Mouse (Mus musculus) MEL (cell line): ENCODE results near the gene Fam53b. TPM values are rescaled to one million over a fixed set of nuclear protein-coding genes. Genes with fewer than 3 reads are reported as not detected.

Experiments used
- DNase-seq: peaks from one replicate; pipeline ENCODE4 v3.0.0; 2011; ENCODE audit warnings: low read depth, low spot score
- H3K27ac ChIP-seq: 2 replicates; pipeline ENCODE4 v1.5.1; 2012; ENCODE audit warnings: low read depth, mild to moderate bottlenecking, control low read depth, low read length, moderate library complexity; ENCODE audit not compliant: control insufficient read depth
- H3K27me3 ChIP-seq, 2 experiments: fragments of 150-350 bp in 1 of 2; sonication (generic) in 1 of 2; 2 replicates each; pipeline ENCODE4 v1.6.1; 2012; ENCODE audit warnings: low read length in 2 of 2, mild to moderate bottlenecking in 2 of 2, improper control_type of control experiment in 1 of 2, moderate library complexity in 1 of 2; ENCODE audit not compliant: insufficient read depth in 2 of 2, control insufficient read depth in 1 of 2
- H3K36me3 ChIP-seq, 2 experiments: 2 replicates each; pipeline ENCODE4 v1.6.1; 2012 to 2014; ENCODE audit warnings: low read length in 2 of 2, improper control_type of control experiment in 1 of 2, inconsistent platforms in 1 of 2, mild to moderate bottlenecking in 1 of 2; ENCODE audit not compliant: insufficient read depth in 2 of 2, control insufficient read depth in 1 of 2
- H3K4me1 ChIP-seq, 2 experiments: fragments of 150-350 bp in 1 of 2; sonication (generic) in 1 of 2; 2 replicates each; pipeline ENCODE4 v1.6.1; 2012; ENCODE audit warnings: low read length in 2 of 2, improper control_type of control experiment in 1 of 2, mild to moderate bottlenecking in 1 of 2; ENCODE audit not compliant: insufficient read depth in 2 of 2, control insufficient read depth in 1 of 2
- H3K4me3 ChIP-seq, 2 experiments: fragments of 150-350 bp in 1 of 2; sonication (generic) in 1 of 2; 2 replicates each; pipeline ENCODE4 v1.5.1; 2012; ENCODE audit warnings: low read depth in 2 of 2, low read length in 2 of 2, mild to moderate bottlenecking in 2 of 2, moderate library complexity in 2 of 2, control low read depth in 1 of 2, improper control_type of control experiment in 1 of 2; ENCODE audit not compliant: control insufficient read depth in 1 of 2, insufficient read depth in 1 of 2
- H3K79me2 ChIP-seq: 2 replicates; pipeline ENCODE4 v1.6.1; 2012; ENCODE audit warnings: mild to moderate bottlenecking, low read length, moderate library complexity; ENCODE audit not compliant: control insufficient read depth, poor library complexity, insufficient read depth
- H3K9ac ChIP-seq: 2 replicates; pipeline ENCODE4 v1.6.1; 2012; ENCODE audit warnings: low read depth, mild to moderate bottlenecking, control low read depth, low read length, moderate library complexity; ENCODE audit not compliant: control insufficient read depth, poor library complexity, severe bottlenecking
- H3K9me3 ChIP-seq: fragments of 150-350 bp; sonication (generic); replicated peaks from 2 replicates; pipeline ENCODE4 v1.6.1; 2012; ENCODE audit warnings: mild to moderate bottlenecking, low read length, improper control_type of control experiment, moderate library complexity; ENCODE audit not compliant: insufficient read depth
- BHLHE40 ChIP-seq: IDR thresholded peaks from 2 replicates; pipeline ENCODE4 v1.6.1; 2012; ENCODE audit warnings: low read depth, mild to moderate bottlenecking, inconsistent platforms, low read length, improper control_type of control experiment, borderline replicate concordance
- CHD2 ChIP-seq: IDR thresholded peaks from 2 replicates; pipeline ENCODE4 v1.6.1; 2011; ENCODE audit warnings: low read length, improper control_type of control experiment
- CTCF ChIP-seq, 3 experiments: IDR thresholded peaks in 2 of 3; conservative IDR thresholded peaks in 1 of 3; 2 replicates each; pipeline ENCODE4 v1.5.1; 2011 to 2012; ENCODE audit warnings: low read length in 3 of 3, low read depth in 2 of 3, mild to moderate bottlenecking in 2 of 3, improper control_type of control experiment in 1 of 3, inconsistent platforms in 1 of 3, mixed read lengths in 1 of 3, moderate library complexity in 1 of 3; ENCODE audit not compliant: control insufficient read depth in 1 of 3, insufficient read depth in 1 of 3, poor library complexity in 1 of 3, severe bottlenecking in 1 of 3
- ETS1 ChIP-seq: IDR thresholded peaks from 2 replicates; pipeline ENCODE4 v1.6.1; 2012; ENCODE audit warnings: low read depth, mild to moderate bottlenecking, inconsistent platforms, low read length, improper control_type of control experiment, moderate library complexity
- GABPA ChIP-seq: IDR thresholded peaks from 2 replicates; pipeline ENCODE4 v1.6.1; 2012; ENCODE audit warnings: low read depth, mild to moderate bottlenecking, inconsistent platforms, low read length, improper control_type of control experiment, moderate library complexity
- GATA1 ChIP-seq: IDR thresholded peaks from 2 replicates; pipeline ENCODE4 v1.6.1; 2011; ENCODE audit warnings: low read depth, low read length, improper control_type of control experiment
- JUND ChIP-seq: IDR thresholded peaks from 2 replicates; pipeline ENCODE4 v1.6.1; 2011; ENCODE audit warnings: low read depth, mild to moderate bottlenecking, improper control_type of control experiment, low read length
- KAT2A ChIP-seq: conservative IDR thresholded peaks from 2 replicates; pipeline ENCODE4 v1.6.1; 2012; ENCODE audit warnings: low read depth, low read length, improper control_type of control experiment, inconsistent platforms
- MAFK ChIP-seq: IDR thresholded peaks from 2 replicates; pipeline ENCODE4 v1.6.1; 2011; ENCODE audit warnings: low read depth, mild to moderate bottlenecking, low read length, improper control_type of control experiment, borderline replicate concordance
- MAX ChIP-seq: IDR thresholded peaks from 2 replicates; pipeline ENCODE4 v1.6.1; 2011; ENCODE audit warnings: low read length, improper control_type of control experiment
- MXI1 ChIP-seq: IDR thresholded peaks from 2 replicates; pipeline ENCODE4 v1.6.1; 2011; ENCODE audit warnings: mild to moderate bottlenecking, low read depth, low read length, improper control_type of control experiment
- MYB ChIP-seq: IDR thresholded peaks from 2 replicates; pipeline ENCODE4 v1.6.1; 2011; ENCODE audit warnings: mild to moderate bottlenecking, low read depth, low read length, improper control_type of control experiment
- NELFE ChIP-seq: IDR thresholded peaks from 2 replicates; pipeline ENCODE4 v1.6.1; 2011; ENCODE audit warnings: low read depth, low read length, improper control_type of control experiment
- NRF1 ChIP-seq: IDR thresholded peaks from 2 replicates; pipeline ENCODE4 v1.6.1; 2014; ENCODE audit warnings: low read depth, mild to moderate bottlenecking, inconsistent platforms, low read length, improper control_type of control experiment, moderate library complexity; ENCODE audit not compliant: poor library complexity, insufficient read depth, severe bottlenecking
- RCOR1 ChIP-seq: IDR thresholded peaks from 2 replicates; pipeline ENCODE4 v1.6.1; 2012; ENCODE audit warnings: low read depth, mild to moderate bottlenecking, inconsistent platforms, low read length, improper control_type of control experiment
- SMC3 ChIP-seq: IDR thresholded peaks from 2 replicates; pipeline ENCODE4 v1.6.1; 2011; ENCODE audit warnings: low read depth, low read length, improper control_type of control experiment
- TAL1 ChIP-seq: IDR thresholded peaks from 2 replicates; pipeline ENCODE4 v1.6.1; 2012; ENCODE audit warnings: mild to moderate bottlenecking, inconsistent platforms, low read length, moderate library complexity, mixed read lengths
- TBP ChIP-seq: IDR thresholded peaks from 2 replicates; pipeline ENCODE4 v1.8.0; 2011; ENCODE audit warnings: low read depth, low read length, improper control_type of control experiment
- TCF12 ChIP-seq: IDR thresholded peaks from 2 replicates; pipeline ENCODE4 v1.6.1; 2014; ENCODE audit warnings: low read depth, mild to moderate bottlenecking, inconsistent platforms, low read length, improper control_type of control experiment, moderate library complexity
- UBTF ChIP-seq: IDR thresholded peaks from 2 replicates; pipeline ENCODE4 v1.6.1; 2012; ENCODE audit warnings: low read depth, mild to moderate bottlenecking, inconsistent platforms, low read length, improper control_type of control experiment, moderate library complexity, borderline replicate concordance; ENCODE audit not compliant: insufficient read depth
- USF1 ChIP-seq: IDR thresholded peaks from 2 replicates; pipeline ENCODE4 v1.6.1; 2014; ENCODE audit warnings: low read depth, mild to moderate bottlenecking, inconsistent platforms, low read length, improper control_type of control experiment, moderate library complexity
- ZC3H11A ChIP-seq: IDR thresholded peaks from 2 replicates; pipeline ENCODE4 v1.6.1; 2012; ENCODE audit warnings: low read depth, mild to moderate bottlenecking, inconsistent platforms, low read length, improper control_type of control experiment
- ZKSCAN1 ChIP-seq: IDR thresholded peaks from 2 replicates; pipeline ENCODE4 v1.6.1; 2012; ENCODE audit warnings: low read depth, mild to moderate bottlenecking, inconsistent platforms, low read length, improper control_type of control experiment, moderate library complexity
- ZMIZ1 ChIP-seq: IDR thresholded peaks from 2 replicates; pipeline ENCODE4 v1.6.1; 2012; ENCODE audit warnings: low read depth, mild to moderate bottlenecking, inconsistent platforms, low read length, improper control_type of control experiment, moderate library complexity
- polyA plus RNA-seq, 2 experiments: library from polyadenylated mRNA; stranded (reverse) in 1 of 2; unstranded in 1 of 2; fragments of >175 nt in 1 of 2; fragments of >200 nt in 1 of 2; gene quantifications; 2 replicates each; pipeline versions ENCODE4 v1.2.1 to v1.2.4; 2012; ENCODE audit warnings: low replicate concordance in 2 of 2, low read depth in 1 of 2; ENCODE audit not compliant: insufficient read length in 2 of 2, insufficient read depth in 1 of 2, missing spikeins in 1 of 2
- total RNA-seq: library from RNA; depleted of rRNA; stranded (reverse); fragments of 300-350 nt; gene quantifications from 2 replicates; pipeline ENCODE4 v1.2.3, GENCODE M21; 2012

Fam53b gene
- total and polyA plus RNA-seq, 3 experiments, result 7.9 to 15.4 TPM; not detected in 1

GRCm38 (mm10) chr7:132786011-132786410 lies 27.7 kb downstream of the Fam53b start:
- no peak overlapping the region for H3K9ac ChIP-seq

GRCm38 (mm10) chr7:132784101-132784500 lies 29.6 kb downstream of the Fam53b start:
- no peak overlapping the region for H3K27ac ChIP-seq
- TF ChIP-seq MXI1 (no peak), CTCF (IDR thresholded peaks at IDR 0.05 in 2 of 3, conservative IDR thresholded peaks at IDR 0.05 in 1 of 3; ENCODE audit: control insufficient read depth in 1 of 3, insufficient read depth in 1 of 3, low read depth in 2 of 3, low read length in 3 of 3, poor library complexity in 1 of 3, severe bottlenecking in 1 of 3) (no peak), NELFE (no peak)
- H3K79me2 ChIP-seq, result no peaks in the 10 kb centered on the region
- no peak for DNase-seq
- no peak overlapping the region for H3K9ac ChIP-seq
- no peaks in the 10 kb centered on the region for H3K9me3 ChIP-seq
- H3K4me3 ChIP-seq, result no peak overlapping the region
- no peaks in the 10 kb centered on the region for H3K4me1 ChIP-seq
- H3K27me3 ChIP-seq, result no peaks in the 10 kb centered on the region
- no peaks in the 10 kb centered on the region; a peak in 1 of 4 replicates for H3K36me3 ChIP-seq

More at GRCm38 (mm10) chr7:132786011-132786410, 27.7 kb downstream of the Fam53b start:
- Histone ChIP-seq H3K4me1 (no peaks in the 10 kb centered on the region), H3K27me3 (no peaks in the 10 kb centered on the region), H3K36me3 (no peaks in the 10 kb centered on the region; a peak in 1 of 4 replicates), H3K79me2 (no peaks in the 10 kb centered on the region), H3K27ac (no peak overlapping the region), H3K9me3 (no peaks in the 10 kb centered on the region), H3K4me3 (no peak overlapping the region)
- DNase-seq, result no peak
- TF ChIP-seq GATA1 (no peak), SMC3 (no peak), RCOR1 (no peak), ETS1 (no peak), ZKSCAN1 (no peak), KAT2A (no peak), USF1 (no peak), MXI1 (no peak), TBP (no peak), TAL1 (no peak), JUND (no peak), MAFK (no peak), NRF1 (no peak), TCF12 (no peak), CHD2 (no peak)

GRCm38 (mm10) chr7:132781850-132782249 lies 31.8 kb downstream of the Fam53b start:
- TF ChIP-seq NRF1, result no peak
- TF ChIP-seq CTCF (IDR thresholded peaks at IDR 0.05 in 2 of 3, conservative IDR thresholded peaks at IDR 0.05 in 1 of 3; ENCODE audit: control insufficient read depth in 1 of 3, insufficient read depth in 1 of 3, low read depth in 2 of 3, low read length in 3 of 3, poor library complexity in 1 of 3, severe bottlenecking in 1 of 3), result no peak
- no peak for TF ChIP-seq ZC3H11A
- no peak for TF ChIP-seq ZMIZ1
- TF ChIP-seq UBTF, result no peak
- TF ChIP-seq MYB, result no peak
- no peak for TF ChIP-seq MAX
- TF ChIP-seq KAT2A, result no peak
- no peak for TF ChIP-seq GABPA
- TF ChIP-seq BHLHE40, result no peak
- TF ChIP-seq, all 39 proteins: peak for 0
- H3K27ac ChIP-seq, result no peak overlapping the region
- H3K9ac ChIP-seq, result no peak overlapping the region
- H3K4me3 ChIP-seq, result no peak overlapping the region
- H3K4me1 ChIP-seq, result no peaks in the 10 kb centered on the region
- H3K36me3 ChIP-seq, result no peaks in the 10 kb centered on the region; a peak in 1 of 4 replicates
- H3K79me2 ChIP-seq, result no peaks in the 10 kb centered on the region
- no peaks in the 10 kb centered on the region for H3K9me3 ChIP-seq
- no peaks in the 10 kb centered on the region for H3K27me3 ChIP-seq
- no peak for DNase-seq
